Mouse (Mus musculus) stomach, postnatal 0 days (tissue): ENCODE measurements around the gene Il17f. TPM values are rescaled to one million over a fixed set of nuclear protein-coding genes. Genes with fewer than 3 reads are reported as not detected.
"Not testable (repeated sequence)": the region's sequence is repeated elsewhere in the genome, so short reads cannot be mapped to it uniquely, and the experiment has no call there.

ENCODE experiments used
- ATAC-seq: fragments of 200-750 bp; cut with Nextera tagmentation; 2 replicates; pipeline ENCODE4 v1.8.0; 2017; ENCODE audit not compliant: low FRiP score, low TSS enrichment
- DNase-seq: peaks from one replicate; pipeline ENCODE4 v3.0.0-alpha.2; 2016; ENCODE audit warnings: low spot score
- H3K27ac ChIP-seq: fragments of 300-500 bp; sonication (generic); replicated peaks from 2 replicates; pipeline ENCODE4 v1.5.1; 2014; ENCODE audit warnings: mild to moderate bottlenecking, control low read depth
- H3K27me3 ChIP-seq: fragments of 300-500 bp; sonication (generic); 2 replicates; pipeline ENCODE4 v1.6.1; 2014; ENCODE audit warnings: low read length; ENCODE audit not compliant: control insufficient read depth, insufficient read depth
- H3K36me3 ChIP-seq: fragments of 300-500 bp; sonication (generic); 2 replicates; pipeline ENCODE4 v1.6.1; 2014; ENCODE audit warnings: low read length, mixed read lengths; ENCODE audit not compliant: control insufficient read depth, insufficient read depth
- H3K4me1 ChIP-seq: fragments of 300-500 bp; sonication (generic); replicated peaks from 2 replicates; pipeline ENCODE4 v1.6.1; 2014; ENCODE audit warnings: antibody characterized with exemption; ENCODE audit not compliant: control insufficient read depth, insufficient read depth
- H3K4me2 ChIP-seq: fragments of 300-500 bp; sonication (generic); replicated peaks from 2 replicates; pipeline ENCODE4 v1.6.1; 2014; ENCODE audit warnings: low read depth, mild to moderate bottlenecking, control low read depth, moderate library complexity
- H3K4me3 ChIP-seq: fragments of 300-500 bp; sonication (generic); 2 replicates; pipeline ENCODE4 v1.5.1; 2014; ENCODE audit warnings: low read depth, low read length, control low read depth
- H3K9ac ChIP-seq: fragments of 300-500 bp; sonication (generic); 2 replicates; pipeline ENCODE4 v1.6.1; 2014; ENCODE audit warnings: mild to moderate bottlenecking, low read length, control low read depth, mixed read lengths
- H3K9me3 ChIP-seq: fragments of 300-500 bp; sonication (generic); 2 replicates; pipeline ENCODE4 v1.6.1; 2016; ENCODE audit warnings: low read length; ENCODE audit not compliant: control insufficient read depth
- CTCF ChIP-seq: IDR thresholded peaks from 2 replicates; pipeline ENCODE4 v1.5.1; 2016; ENCODE audit warnings: antibody characterized with exemption, low read depth, mild to moderate bottlenecking, moderate library complexity
- EP300 ChIP-seq: optimal IDR thresholded peaks from 2 replicates; pipeline ENCODE3; 2016; ENCODE audit warnings: antibody characterized with exemption
- WGBS: fragments of 180-500 bp; shearing (Covaris S2); extraction: QIAGEN DNeasy Blood & Tissue Kit; methylation state at CpG from one replicate; pipeline ENCODE4 v1.1.7; 2014; 5-methylcytosine and 5-hydroxymethylcytosine counted together
- polyA plus RNA-seq: library from polyadenylated mRNA; unstranded; fragments of >200 nt; fragmentation: Nextera tagmentation; extraction: Ambion mirVana; gene quantifications from 2 replicates; pipeline ENCODE4 v1.2.1, GENCODE M21; 2015

The Il17f gene
- polyA plus RNA-seq, 1 experiment from 2014 or later, result not detected

GRCm38 (mm10) chr1:20795178-20795577 is 4.8 kb upstream of the Il17f start:
- 92% methylated on average over 5 of the region's 5 CpGs for WGBS
- no peaks in the 10 kb centered on the region for H3K27me3 ChIP-seq
- ATAC-seq, result no peak

GRCm38 (mm10) chr1:20794760-20795159 is 4.3 kb upstream of the Il17f start:
- H3K4me3 ChIP-seq, result no peak overlapping the region
- no peak overlapping the region for H3K9ac ChIP-seq

More at GRCm38 (mm10) chr1:20795178-20795577, 4.8 kb upstream of the Il17f start:
- H3K4me1 ChIP-seq, result no peaks in the 10 kb centered on the region
- H3K36me3 ChIP-seq, result no peaks in the 10 kb centered on the region
- H3K4me3 ChIP-seq, result no peak overlapping the region
- H3K9ac ChIP-seq, result no peak overlapping the region
- H3K27ac ChIP-seq, result no peak overlapping the region
- no peaks in the 10 kb centered on the region for H3K9me3 ChIP-seq
- DNase-seq, result no peak
- TF ChIP-seq CTCF (no peak), EP300 (no peak)
- H3K4me2 ChIP-seq, result no peak overlapping the region

DNA sequence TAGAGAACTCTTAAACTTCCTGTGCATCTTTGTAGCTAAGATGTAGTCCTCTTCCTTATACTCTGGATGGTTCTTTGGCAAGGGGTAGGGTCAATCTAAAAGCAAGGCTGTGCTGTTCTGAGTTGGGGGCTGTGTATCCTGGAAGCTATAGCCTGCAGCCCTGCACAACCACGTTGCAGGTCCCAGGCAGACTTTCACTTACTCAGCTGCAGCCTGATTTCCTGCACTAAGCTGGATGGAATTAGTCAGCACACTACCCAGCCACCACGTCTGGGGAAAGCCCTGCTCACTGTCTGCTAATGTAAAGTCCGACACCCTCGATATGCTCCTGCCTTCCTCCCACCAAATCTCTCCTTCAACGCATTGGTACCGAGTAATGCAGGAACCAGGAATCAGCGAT is 997 bp upstream of the Il17f start:
- Histone ChIP-seq H3K4me1 (no peaks in the 10 kb centered on the region), H3K27me3 (no peaks in the 10 kb centered on the region), H3K4me3 (no peak overlapping the region), H3K4me2 (no peak overlapping the region), H3K27ac (no peak overlapping the region), H3K9me3 (no peaks in the 10 kb centered on the region), H3K36me3 (no peaks in the 10 kb centered on the region), H3K9ac (no peak overlapping the region)
- TF ChIP-seq CTCF (no peak), EP300 (no peak)
- ATAC-seq (no peak), DNase-seq (no peak)
- 63% methylated on average over 7 of the region's 7 CpGs for WGBS

More at GRCm38 (mm10) chr1:20794760-20795159, 4.3 kb upstream of the Il17f start:
- Histone ChIP-seq H3K27ac (no peak overlapping the region), H3K9me3 (no peaks in the 10 kb centered on the region), H3K36me3 (no peaks in the 10 kb centered on the region), H3K27me3 (no peaks in the 10 kb centered on the region), H3K4me2 (no peak overlapping the region), H3K4me1 (no peaks in the 10 kb centered on the region)
- 89% methylated on average over 4 of the region's 4 CpGs for WGBS
- TF ChIP-seq EP300 (no peak), CTCF (no peak)
- no peak for ATAC-seq
- no peak for DNase-seq

DNA sequence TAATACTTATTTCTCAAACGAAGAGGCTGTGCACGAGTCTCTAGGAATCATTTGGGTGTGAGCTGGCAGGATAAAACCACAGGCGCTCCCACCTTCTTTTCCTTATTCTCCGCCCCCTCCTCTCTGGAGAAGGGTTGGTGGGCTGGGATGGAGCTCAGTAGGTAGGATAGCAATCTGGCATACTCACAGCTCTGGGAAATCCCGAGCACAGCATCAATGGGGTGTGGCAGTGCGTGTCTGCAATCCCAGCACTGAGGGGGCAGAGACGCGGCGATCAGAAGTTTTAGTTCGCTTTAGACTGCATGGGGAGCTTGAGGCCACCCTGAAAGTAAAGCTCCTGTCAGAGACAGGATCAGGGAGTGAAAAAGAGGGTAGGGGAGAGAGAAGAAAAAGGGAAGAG is 2.0 kb downstream of the Il17f start:
- 45% methylated on average over 10 of the region's 10 CpGs for WGBS
- no peak overlapping the region for H3K4me3 ChIP-seq
- no peak overlapping the region for H3K27ac ChIP-seq
- ATAC-seq, result no peak
- H3K9me3 ChIP-seq, result no peaks in the 10 kb centered on the region
- no peaks in the 10 kb centered on the region for H3K36me3 ChIP-seq
- no peak overlapping the region for H3K4me2 ChIP-seq
- TF ChIP-seq EP300, result no peak
- TF ChIP-seq CTCF, result no peak
- no peak for DNase-seq
- H3K4me1 ChIP-seq, result no peaks in the 10 kb centered on the region
- no peak overlapping the region for H3K9ac ChIP-seq
- H3K27me3 ChIP-seq, result no peaks in the 10 kb centered on the region

GRCm38 (mm10) chr1:20787046-20787445 is 3.4 kb downstream of the Il17f start:
- Histone ChIP-seq H3K4me2 (no peak overlapping the region), H3K27ac (no peak overlapping the region), H3K27me3 (no peaks in the 10 kb centered on the region), H3K4me3 (no peak overlapping the region), H3K9me3 (no peaks in the 10 kb centered on the region), H3K9ac (no peak overlapping the region), H3K4me1 (no peaks in the 10 kb centered on the region), H3K36me3 (no peaks in the 10 kb centered on the region)
- WGBS, result 40% methylated on average over 8 of the region's 8 CpGs
- no peak for ATAC-seq
- DNase-seq, result no peak
- no peak for TF ChIP-seq EP300
- no peak for TF ChIP-seq CTCF

DNA sequence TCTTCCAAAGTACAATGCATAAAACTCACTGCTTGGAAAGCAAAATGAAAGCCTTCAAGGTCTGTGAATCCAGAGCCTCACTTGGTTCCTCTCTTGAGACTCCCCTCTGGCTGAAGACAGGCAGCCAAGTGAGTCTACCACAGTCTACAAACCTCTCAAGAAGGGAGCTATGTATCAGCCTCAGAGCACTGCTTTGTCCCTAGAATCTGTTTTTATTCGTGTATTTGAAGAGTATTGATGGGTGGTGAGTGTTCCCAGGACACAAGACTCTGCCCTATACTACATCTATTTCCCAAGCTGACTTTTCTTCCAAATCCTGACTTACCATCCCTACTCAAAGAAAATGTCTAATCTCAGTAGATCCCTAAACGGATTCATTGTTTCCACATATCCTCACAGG is 12.1 kb downstream of the Il17f start:
- no peak overlapping the region for H3K9ac ChIP-seq
- 69% methylated on average over 2 of the region's 2 CpGs for WGBS
- H3K36me3 ChIP-seq, result no peaks in the 10 kb centered on the region
- TF ChIP-seq EP300 (no peak), CTCF (no peak)
- H3K4me3 ChIP-seq, result no peak overlapping the region
- no peaks in the 10 kb centered on the region for H3K9me3 ChIP-seq
- H3K4me2 ChIP-seq, result no peak overlapping the region
- H3K4me1 ChIP-seq, result no peaks in the 10 kb centered on the region
- ATAC-seq, result no peak
- H3K27ac ChIP-seq, result no peak overlapping the region
- no peak for DNase-seq
- no peaks in the 10 kb centered on the region for H3K27me3 ChIP-seq

GRCm38 (mm10) chr1:20774026-20774730 is 16.2 kb downstream of the Il17f start:
- 83% methylated on average over 4 of the region's 4 CpGs for WGBS

More at GRCm38 (mm10) chr1:20774026-20774730, 16.2 kb downstream of the Il17f start:
- not testable (repeated sequence) for H3K4me3 ChIP-seq, H3K27me3 ChIP-seq, DNase-seq, H3K4me1 ChIP-seq, H3K27ac ChIP-seq, H3K36me3 ChIP-seq, ATAC-seq, H3K9ac ChIP-seq, H3K4me2 ChIP-seq, H3K9me3 ChIP-seq
